Mouse (Mus musculus): ENCODE measurements at regions not wholly inside any gene's neighbourhood (a gene's known extent, or its start where the extent isn't known, plus 50 kb on each side); places are given as distances from the start of the nearest gene placed in this dataset.

DNA sequence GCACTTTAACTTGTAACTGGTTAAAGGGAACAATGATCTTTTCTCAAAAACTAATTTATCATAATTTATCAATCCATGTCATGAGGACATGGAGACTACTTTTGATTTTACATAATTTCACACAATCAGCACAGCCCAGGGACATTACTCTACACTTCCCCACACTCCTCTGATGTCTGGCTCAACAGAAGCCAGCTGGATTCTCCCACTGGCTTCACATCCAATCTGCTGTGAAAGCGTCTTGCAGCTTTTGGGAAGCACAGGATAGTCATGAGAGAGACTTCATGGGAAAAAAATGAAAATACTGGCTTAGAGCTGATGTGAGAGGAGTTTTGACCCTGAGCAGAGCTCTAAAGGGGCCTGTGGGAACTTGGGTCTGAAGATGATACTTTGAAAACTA, 61.7 kb upstream of the Hrasls start:
- DNase-seq (ENCODE audit: low spot score), result no peak

DNA sequence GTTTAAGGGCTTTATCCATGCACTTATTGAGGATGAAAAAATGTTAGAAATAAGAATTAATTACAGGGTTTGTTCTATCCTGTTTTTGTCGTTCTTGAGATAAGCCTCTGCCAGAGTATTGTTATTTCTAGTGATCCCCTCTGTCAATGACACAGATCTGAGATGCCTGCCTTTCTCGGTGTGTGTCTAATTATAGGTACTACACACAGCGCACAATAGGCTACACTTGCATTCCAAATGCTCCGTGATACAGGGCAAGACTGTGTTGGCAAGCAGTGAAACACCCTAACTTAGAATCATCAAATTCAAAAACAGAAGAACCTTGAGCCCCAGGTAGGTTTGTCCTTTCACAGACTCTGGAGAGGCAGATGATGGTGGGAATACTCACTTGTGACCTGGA, 90.3 kb upstream of the Hrasls start:
- DNase-seq (ENCODE audit: low spot score), result no peak

DNA sequence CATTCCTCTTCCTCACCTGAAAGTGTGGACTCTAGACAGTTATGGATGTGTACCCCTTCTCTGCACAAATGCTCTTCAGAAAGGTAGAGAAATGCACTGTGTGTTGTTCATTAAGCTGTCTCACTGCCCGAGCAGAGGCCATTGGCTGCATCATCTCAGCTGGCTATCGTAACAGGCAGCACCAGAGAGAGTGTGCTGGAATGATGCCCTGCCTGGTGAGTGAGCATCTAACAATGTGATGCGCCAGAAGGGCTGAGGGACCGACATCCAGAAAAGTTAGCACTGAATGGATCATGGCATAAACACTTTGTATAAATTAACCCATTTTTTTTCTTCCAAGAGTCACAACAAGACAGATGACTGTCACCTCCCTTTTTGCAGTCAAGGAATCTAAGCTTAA, 112.7 kb upstream of the Hrasls start:
- no peak for DNase-seq (ENCODE audit: low spot score)

DNA sequence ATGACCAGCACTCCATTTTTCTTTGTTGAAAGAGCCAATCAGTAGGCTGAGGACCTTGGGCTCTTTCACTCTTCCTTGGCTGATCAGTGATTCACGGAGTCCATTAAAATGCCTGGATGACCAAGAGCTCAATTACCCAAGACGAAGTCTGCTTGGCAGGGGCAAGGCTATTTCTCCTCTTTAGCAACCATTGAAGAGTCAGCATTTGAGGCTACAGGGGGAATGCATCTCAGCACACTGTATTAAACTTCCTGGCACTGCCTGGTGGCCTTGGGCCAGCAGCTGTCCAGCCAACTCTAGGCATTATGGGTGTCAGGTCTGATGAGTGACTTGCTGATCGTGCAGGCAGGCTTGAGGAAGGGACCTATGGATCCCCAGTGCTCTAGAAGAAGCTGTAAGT, 136.5 kb upstream of the Mb21d2 start:
- no peak for DNase-seq (ENCODE audit: low spot score)

DNA sequence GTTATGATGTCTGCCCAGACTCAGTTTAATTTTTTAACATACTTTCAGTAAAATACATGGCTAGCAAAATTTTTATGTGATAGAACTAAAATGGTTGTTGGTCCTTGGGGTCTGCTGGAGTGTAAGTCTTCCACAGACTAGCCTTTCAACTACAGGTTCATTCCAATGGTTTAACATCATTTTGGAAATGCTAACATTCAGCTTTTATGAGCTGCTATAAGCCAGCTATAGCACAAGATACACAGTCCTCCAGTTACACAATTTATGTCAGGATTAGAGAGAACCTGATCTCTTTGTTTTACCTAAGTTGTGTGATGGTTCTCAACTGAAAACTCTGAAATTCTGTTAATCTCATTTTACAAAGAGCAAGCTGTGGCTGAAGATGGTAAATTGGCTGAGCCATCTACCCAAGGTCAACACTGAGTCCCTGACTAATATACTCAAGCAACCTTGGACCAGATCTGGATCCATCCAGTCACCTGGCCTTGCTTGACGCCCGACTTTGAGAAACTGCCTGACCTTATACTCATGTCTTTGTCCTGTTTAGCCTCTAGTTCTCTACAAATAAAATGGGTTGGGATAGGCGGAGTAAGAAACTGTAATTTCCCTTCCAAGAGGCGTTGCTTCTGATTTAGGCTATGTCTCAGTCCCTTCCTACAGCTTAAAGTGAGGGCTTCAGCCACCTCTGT, 135.8 kb upstream of the Mb21d2 start:
- no peak for DNase-seq (ENCODE audit: low spot score)

DNA sequence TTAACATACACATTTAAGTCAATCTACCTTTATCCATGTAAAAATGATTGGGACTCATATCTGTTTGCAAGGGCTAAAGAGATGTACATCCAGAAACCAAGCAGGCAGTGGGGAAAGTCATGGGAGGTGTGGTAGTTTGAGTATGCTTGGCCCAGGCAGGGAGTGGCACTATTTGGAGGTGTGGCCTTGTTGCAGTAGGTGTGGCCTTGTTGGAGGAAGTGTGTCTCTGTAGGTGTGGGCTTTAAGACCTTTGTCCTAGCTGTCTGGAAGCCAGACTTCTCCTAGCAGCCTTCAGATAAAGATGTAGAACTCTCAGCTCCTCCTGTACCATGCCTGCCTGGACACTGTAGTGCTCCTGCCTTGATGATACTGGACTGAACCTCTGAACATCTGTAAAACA, 133.9 kb upstream of the Mb21d2 start:
- no peak for DNase-seq (ENCODE audit: low spot score)

DNA sequence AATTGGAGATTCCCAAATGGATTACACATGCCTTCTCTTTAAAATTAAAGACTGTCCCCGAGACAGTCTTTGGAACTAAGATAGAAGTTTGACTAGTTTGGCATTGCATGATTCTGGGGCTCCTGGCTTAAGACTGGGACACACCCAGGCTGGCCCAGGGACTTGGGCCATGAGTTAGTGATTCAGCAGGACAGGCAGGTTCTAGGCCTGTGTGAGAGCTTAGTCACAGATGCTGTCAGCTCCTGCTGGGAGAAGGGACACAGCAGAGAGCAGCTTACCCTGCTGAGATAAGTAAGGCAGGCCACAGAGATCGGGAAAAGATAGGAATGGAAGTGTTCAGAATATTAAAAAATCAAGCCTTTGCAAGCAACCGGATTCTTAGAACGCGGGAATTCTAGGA, 127.6 kb upstream of the Mb21d2 start:
- no peak for DNase-seq (ENCODE audit: low spot score)

DNA sequence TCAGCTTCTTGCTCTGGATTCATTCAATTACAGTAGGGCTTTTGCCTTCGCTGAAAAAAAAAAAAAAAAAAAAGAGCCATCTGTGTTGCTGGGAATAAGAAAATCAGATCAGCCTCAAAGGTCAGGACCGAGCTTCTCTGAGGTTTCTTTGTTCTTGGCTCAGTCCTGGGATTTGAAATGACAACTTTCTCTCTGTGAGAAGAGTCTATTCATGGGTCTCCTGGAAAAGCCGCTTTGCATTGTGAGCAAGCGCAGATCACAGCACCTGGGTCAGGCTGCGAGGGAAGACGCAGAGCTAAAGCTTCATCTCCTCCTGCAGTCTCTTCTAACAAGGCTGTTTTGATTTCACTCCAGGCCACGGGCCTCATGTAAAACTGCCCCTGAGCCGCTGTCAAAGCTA, 125.0 kb upstream of the Mb21d2 start:
- DNase-seq (ENCODE audit: low spot score), result no peak

DNA sequence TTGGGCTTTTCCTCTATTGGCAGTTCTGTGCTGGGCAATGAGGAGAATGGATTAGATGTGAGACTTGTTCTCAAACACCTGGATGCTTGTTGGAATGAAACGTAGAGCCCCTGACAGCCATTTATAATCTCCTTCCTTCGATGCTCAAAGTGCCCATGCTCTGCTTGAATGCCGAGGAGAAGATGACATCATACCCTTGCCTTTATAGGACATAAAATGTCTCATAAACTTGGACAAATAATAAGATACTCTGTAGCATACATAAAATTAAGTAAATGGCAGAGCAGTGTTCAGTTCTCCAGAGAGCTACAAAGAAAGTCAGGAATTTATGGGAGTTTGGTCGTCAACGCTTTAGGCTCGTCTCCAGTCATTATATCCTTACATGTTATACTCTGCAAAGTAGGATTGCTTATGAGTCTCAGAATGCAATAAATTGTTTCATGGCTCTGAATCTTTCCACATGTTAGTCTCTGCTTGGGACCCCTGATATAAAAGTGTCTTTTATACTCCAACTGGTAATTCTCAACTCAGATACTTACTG, 117.0 kb upstream of the Mb21d2 start:
- no peak for DNase-seq (ENCODE audit: low spot score)

DNA sequence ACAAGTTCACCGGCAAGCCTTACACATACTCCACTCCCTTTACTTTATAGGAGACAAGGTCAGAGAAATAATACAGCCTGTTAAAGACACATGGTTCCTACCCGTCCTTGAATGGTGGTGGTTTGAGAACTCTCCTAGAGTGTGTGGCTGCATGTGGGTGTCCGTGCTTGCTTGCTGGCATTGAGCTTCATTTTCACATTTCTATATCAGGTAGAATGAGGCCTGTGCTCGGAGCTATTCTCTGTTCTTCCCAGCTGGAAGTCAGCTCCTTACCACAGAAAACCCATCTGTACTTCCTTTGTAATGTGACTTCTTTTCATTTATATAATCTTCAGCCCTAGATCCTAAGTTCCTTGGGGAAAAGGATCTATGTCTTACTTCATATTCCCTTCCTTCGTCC, 106.0 kb upstream of the Mb21d2 start:
- no peak for DNase-seq (ENCODE audit: low spot score)

DNA sequence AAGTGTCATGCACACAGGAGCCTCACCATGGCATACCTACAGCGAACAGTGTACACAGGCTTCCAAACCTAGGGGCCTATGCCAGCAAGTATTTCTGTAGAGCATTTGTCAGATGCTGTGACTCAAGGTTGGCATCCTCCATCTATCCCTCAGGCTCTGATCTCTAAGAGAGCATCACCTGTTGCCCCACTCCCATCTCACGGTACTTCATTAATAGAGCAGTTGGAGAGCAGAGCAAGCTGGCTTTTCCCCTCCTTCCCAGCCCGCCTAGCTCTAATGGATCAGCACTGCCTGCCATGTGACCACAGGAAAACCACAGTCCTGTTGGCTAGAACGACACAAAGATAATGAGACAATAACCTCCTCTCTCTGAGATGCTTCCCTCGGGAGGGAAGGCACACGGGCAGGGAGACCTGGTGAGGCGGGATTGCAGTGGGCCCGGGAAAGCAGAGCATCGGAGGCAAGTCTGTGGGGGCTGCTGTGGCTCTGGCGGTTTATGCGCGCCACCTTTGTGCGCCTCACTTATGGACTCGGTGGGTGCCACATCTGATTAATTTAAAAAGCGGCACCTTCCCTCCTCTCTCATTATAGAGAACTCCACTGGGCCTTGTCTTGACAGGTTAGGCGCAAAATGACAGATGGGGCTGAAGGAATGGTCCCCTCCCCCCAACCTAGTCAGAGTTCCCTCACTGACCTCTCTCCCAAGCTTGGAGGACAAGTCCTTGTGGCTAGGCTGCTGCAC, 104.8 kb upstream of the Mb21d2 start:
- no peak for DNase-seq (ENCODE audit: low spot score)

DNA sequence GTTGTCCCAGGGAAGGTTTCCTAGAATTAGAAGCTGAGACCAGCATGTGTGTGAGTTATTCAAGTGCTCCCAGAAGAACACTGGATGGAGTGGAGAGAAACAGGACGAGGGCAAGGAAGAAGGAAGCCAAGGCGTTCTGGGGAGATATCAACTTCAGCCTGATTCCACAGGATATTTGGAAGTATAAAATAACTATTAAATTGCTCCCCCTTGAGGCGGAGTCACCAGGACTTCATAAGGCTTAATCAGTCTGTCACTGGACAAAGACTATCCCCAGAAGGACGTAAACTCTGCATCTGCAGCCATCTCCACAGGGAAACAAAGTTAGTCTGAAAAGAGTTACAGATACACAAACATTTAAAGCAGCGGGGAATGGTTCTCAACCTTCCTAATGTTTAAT, 103.9 kb upstream of the Mb21d2 start:
- DNase-seq (ENCODE audit: low spot score), result no peak

DNA sequence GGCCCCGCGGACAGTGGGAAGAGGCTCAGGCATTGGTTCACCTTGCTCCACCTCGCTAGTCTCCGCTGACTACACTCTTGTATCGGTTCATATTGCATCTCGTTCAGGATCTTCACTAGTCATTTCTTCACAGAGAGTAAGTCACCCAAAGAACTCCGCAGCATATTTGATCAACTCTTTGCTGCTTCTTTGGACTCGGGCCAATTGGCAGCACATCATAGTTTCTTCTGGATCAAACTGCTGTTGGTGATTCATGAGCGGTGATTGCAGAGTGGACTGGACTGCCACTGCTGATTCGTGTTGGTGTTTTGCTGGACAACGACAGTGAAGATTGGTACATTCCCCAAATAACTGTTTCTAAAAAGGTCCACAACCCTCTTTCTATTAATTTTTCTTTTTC, 98.4 kb upstream of the Mb21d2 start:
- DNase-seq (ENCODE audit: low spot score), result no peak

DNA sequence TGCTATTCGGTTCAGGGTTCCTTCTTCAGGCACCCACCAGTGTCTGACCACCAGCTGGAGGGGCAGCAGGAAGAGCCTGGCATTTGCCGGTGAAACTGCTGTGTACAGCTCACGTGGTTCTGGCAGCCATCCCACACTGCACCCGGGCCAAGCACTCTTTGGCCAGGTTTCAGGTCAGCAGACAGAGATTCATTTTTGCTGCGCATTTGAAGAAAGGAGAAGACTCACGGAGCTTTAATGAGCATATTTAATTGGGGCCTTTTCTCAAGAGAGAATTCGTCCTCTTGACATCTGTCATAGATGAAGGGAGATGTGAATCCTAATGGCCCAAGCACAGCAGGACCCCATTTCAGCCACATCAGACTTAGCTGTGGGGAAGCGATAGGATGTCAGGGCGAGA, 71.8 kb upstream of the Mb21d2 start:
- peak; percentile 12 for DNase-seq (ENCODE audit: low spot score)

DNA sequence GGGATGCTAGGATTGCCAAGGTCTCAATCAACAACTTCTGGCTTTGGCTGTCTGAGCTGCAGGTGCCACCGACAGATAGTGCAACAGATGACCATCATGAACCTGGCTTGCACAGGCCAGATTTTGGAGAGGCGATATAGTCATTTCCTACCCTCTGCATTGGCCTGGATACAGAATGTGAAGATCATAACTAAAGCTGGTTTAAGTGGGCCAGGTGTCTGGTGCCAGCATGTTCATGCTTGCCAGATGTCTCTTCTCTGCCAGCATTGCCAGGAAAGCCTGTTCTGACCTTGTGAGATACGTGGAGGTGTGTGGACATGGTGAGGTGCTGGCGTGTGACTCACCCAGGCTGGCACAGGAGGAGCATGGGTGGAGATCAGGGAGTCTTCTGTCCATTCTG, 70.2 kb upstream of the Mb21d2 start:
- no peak for DNase-seq (ENCODE audit: low spot score)

DNA sequence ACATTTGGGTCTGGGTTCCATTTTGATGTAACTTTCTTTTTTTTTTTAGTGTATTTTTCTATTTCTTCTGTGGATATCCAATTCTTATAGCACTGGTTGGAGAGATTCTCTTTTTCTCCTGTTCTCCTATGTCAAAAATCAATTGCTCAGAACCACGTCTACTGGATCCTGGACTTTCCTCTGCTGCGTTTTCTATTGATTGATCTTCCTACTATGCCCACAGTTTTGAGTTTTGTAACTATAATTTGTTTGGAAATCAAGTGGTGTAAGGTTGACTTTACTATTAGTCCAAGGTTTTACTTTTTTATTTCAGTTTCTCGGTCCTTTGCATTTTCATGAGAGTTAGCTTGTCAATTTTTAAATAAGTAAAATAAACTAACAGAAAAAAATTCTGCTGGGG, 67.2 kb upstream of the Mb21d2 start:
- DNase-seq (ENCODE audit: low spot score), result no peak

DNA sequence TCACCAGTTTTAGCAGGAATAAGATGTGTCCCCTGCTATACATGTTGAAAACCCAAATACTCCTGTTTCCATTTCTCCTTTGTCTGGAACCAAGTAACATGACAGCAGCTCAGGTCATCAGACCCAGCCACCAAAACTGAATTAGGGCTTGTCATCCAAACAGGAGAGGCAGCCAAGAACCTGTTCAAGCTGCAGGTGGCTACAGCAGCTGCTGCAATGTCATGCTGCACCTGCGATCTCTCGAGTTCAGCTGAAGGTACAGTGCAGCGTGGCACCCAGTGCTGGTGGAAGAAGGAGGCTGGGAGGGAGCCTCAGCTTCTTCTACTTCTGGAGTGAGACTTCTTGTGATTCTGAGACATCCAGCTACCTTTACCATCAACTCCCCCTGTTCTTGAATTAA, 61.2 kb upstream of the Mb21d2 start:
- DNase-seq (ENCODE audit: low spot score), result no peak

DNA sequence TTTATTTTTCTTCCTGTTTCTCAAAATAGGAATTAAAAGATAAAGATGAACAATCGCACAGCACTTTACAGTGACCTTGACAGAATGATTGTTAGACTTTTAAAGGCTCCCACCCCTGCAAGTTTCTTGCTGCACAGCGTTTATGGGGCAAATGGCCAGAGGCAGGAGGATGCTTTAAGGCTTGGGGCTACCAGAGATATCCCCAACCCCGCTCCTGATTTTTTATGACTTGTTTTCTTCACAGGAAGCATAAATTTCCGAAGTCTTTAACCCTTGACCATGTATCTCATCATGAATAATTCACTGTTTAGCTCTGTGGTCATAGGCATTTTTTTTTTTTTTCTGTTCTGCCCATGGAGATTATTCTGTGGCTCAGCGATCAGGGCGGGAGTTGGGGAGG, 55.5 kb upstream of the Mb21d2 start:
- no peak for DNase-seq (ENCODE audit: low spot score)

DNA sequence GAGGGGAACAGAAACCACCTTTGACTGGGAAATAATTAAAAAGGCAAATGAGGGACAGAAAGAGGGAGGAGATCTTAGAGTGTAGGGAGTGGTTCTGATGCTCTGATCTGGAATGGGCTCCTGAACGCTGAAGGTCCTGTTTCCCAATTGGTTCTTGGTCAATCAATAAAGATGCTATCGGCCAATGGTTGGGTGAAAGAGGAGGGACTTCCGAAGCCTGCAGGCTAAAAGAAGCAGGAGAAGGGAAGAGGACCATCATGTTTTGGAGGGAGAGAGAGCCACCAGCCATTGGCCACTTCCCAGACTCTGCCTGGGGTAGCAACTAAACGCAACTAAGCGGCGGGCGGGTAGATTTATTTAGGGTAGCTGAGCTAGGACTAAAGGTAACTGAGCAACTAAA, 53.4 kb upstream of the Mb21d2 start:
- no peak for DNase-seq (ENCODE audit: low spot score)
